9 mouse cellular contexts compared by ENCODE assay signal in genomic region chr15:79281389-79281788, GRCm38 (mm10). TPM values are rescaled to one million over a fixed set of nuclear protein-coding genes. Genes with fewer than 3 reads are reported as not detected.
A peak's percentile ranks its signal among the peaks of the same experiment; 100 is the strongest.
DNase-seq lines count a peak whose midpoint lies in the region; ATAC-seq and TF ChIP-seq lines count a peak whose summit lies in the region.
"Had no signal": no experiment of that assay in that cellular context is flagged by ENCODE, and none has a peak within 500 bp of the region (broad histone marks: within the 10 kb centered on the region; RNA-seq: fewer than 3 reads in every experiment).

No protein-coding gene starts in this region.

- H3K79me2 ChIP-seq in MEL (ENCODE audit: control insufficient read depth, insufficient read depth, low read length, poor library complexity), result no peaks in the 10 kb centered on the region

- TF ChIP-seq POLR2A in MEL (IDR thresholded peaks at IDR 0.05; ENCODE audit: control insufficient read depth in 1 of 2, insufficient read depth in 1 of 2, low read depth in 1 of 2, low read length in 2 of 2, poor library complexity in 1 of 2), result peak; percentile 54 to 80; a peak in 2 of 4 replicates

- TF ChIP-seq CTCF in MEL (IDR thresholded peaks at IDR 0.05 in 2 of 3, conservative IDR thresholded peaks at IDR 0.05 in 1 of 3; ENCODE audit: control insufficient read depth in 1 of 3, insufficient read depth in 1 of 3, low read depth in 2 of 3, low read length in 3 of 3, poor library complexity in 1 of 3, severe bottlenecking in 1 of 3), result no peak

- H3K4me1 ChIP-seq in MEL (ENCODE audit: control insufficient read depth in 1 of 2, insufficient read depth in 2 of 2, low read length in 2 of 2), result peaks cover 7 to 14% of the 10 kb centered on the region in 2 experiments; a peak in 3 of 4 replicates
- peaks cover 22% of the 10 kb centered on the region for H3K4me1 ChIP-seq in intestine, embryonic 16.5 days (ENCODE audit: control insufficient read depth, insufficient read depth, low read length)
- H3K4me1 ChIP-seq: limb, embryonic 13.5 days had no signal

- DNase-seq in 3134 (ENCODE audit: extremely low read depth, insufficient read length, low spot score) (peak; percentile 39), MEL (ENCODE audit: low read depth, low spot score) (peak; percentile 98)
- DNase-seq in cerebellum, adult 18-20 months, result no peak
- DNase-seq in kidney, postnatal 25 days, result no peak
- no peak for DNase-seq in gastrocnemius, adult 8-10 months (ENCODE audit: low spot score in 2 of 2)
- no peak for DNase-seq in urinary bladder, postnatal 4 days (ENCODE audit: low spot score in 2 of 2)

- no peak overlapping the region; the same call in 1 of the 2 replicates for H3K4me2 ChIP-seq in intestine, embryonic 16.5 days (ENCODE audit: low read depth, low read length)
- H3K4me2 ChIP-seq: limb, embryonic 13.5 days had no signal

- 50% methylated on average over 1 of the region's 1 CpGs for WGBS in intestine, embryonic 16.5 days

- TF ChIP-seq EP300 in MEL (IDR thresholded peaks at IDR 0.05; ENCODE audit: low read depth in 1 of 2, low read length in 2 of 2), result peak in 1 of 2 experiments; percentile 60; a peak in 2 of 4 replicates

- no peaks in the 10 kb centered on the region for H3K27me3 ChIP-seq in MEL (ENCODE audit: control insufficient read depth in 1 of 2, insufficient read depth in 2 of 2, low read length in 2 of 2)
- no peaks in the 10 kb centered on the region for H3K27me3 ChIP-seq in intestine, embryonic 16.5 days (replicated peaks; ENCODE audit: control insufficient read depth, insufficient read depth, low read length)
- H3K27me3 ChIP-seq: limb, embryonic 13.5 days had no signal

- H3K9me3 ChIP-seq in MEL (replicated peaks; ENCODE audit: insufficient read depth, low read length), result no peaks in the 10 kb centered on the region
- no peaks in the 10 kb centered on the region for H3K9me3 ChIP-seq in intestine, embryonic 16.5 days (ENCODE audit: control insufficient read depth, low read length)

- H3K36me3 ChIP-seq in MEL (ENCODE audit: control insufficient read depth in 1 of 2, insufficient read depth in 2 of 2, low read length in 2 of 2), result peaks cover 0 to 15% of the 10 kb centered on the region in 2 experiments; a peak in 2 of 4 replicates
- H3K36me3 ChIP-seq in intestine, embryonic 16.5 days (ENCODE audit: control insufficient read depth, insufficient read depth, low read length), result no peaks in the 10 kb centered on the region

- no peak for TF ChIP-seq RAD21 in MEL (IDR thresholded peaks at IDR 0.05; ENCODE audit: low read depth, low read length)

- peak; percentile 31 for ATAC-seq in intestine, embryonic 16.5 days
- peak; percentile 92 for ATAC-seq in megakaryocyte progenitor cell, adult 5-6 weeks (replicated peaks; ENCODE audit: poor library complexity)

- H3K9ac ChIP-seq in MEL (ENCODE audit: control insufficient read depth, low read depth, low read length, poor library complexity, severe bottlenecking), result peak overlapping the region; percentile 67
- H3K9ac ChIP-seq in intestine, embryonic 16.5 days (ENCODE audit: low read depth, low read length), result no peak overlapping the region; the same call in 1 of the 2 replicates
- H3K9ac ChIP-seq: limb, embryonic 13.5 days had no signal

- H3K4me3 ChIP-seq in MEL (ENCODE audit: control insufficient read depth in 1 of 2, insufficient read depth in 1 of 2, low read depth in 2 of 2, low read length in 2 of 2), result peak overlapping the region; percentile 32 to 35
- H3K4me3 ChIP-seq in intestine, embryonic 16.5 days (ENCODE audit: low read length), result no peak overlapping the region
- H3K4me3 ChIP-seq: limb, embryonic 13.5 days had no signal

- H3K27ac ChIP-seq in MEL (ENCODE audit: control insufficient read depth, low read depth, low read length), result peak overlapping the region; percentile 94
- peak overlapping the region; percentile 88 for H3K27ac ChIP-seq in intestine, embryonic 16.5 days (ENCODE audit: low read length)
- H3K27ac ChIP-seq: limb, embryonic 13.5 days had no signal

TF ChIP-seq in MEL, 35 proteins besides CTCF, POLR2A, EP300 and RAD21 (continues in another document):
- TF ChIP-seq MYB (IDR thresholded peaks at IDR 0.05; ENCODE audit: low read depth, low read length) (no peak), SIN3A (IDR thresholded peaks at IDR 0.05; ENCODE audit: low read length) (peak; percentile 47; the same call in 1 of the 2 replicates), USF2 (IDR thresholded peaks at IDR 0.05; ENCODE audit: borderline replicate concordance in 1 of 2, insufficient read depth in 1 of 2, low read depth in 1 of 2, low read length in 2 of 2) (no peak), MXI1 (IDR thresholded peaks at IDR 0.05; ENCODE audit: low read depth, low read length) (peak; percentile 25; the same call in 1 of the 2 replicates), TAL1 (IDR thresholded peaks at IDR 0.05; ENCODE audit: low read length) (peak; percentile 60), ELF1 (IDR thresholded peaks at IDR 0.05; ENCODE audit: low read depth, low read length) (peak; percentile 90), CHD2 (IDR thresholded peaks at IDR 0.05; ENCODE audit: low read length) (no peak), USF1 (IDR thresholded peaks at IDR 0.05; ENCODE audit: low read depth, low read length) (no peak), E2F4 (IDR thresholded peaks at IDR 0.05; ENCODE audit: borderline replicate concordance, low read depth, low read length) (no peak), CHD1 (IDR thresholded peaks at IDR 0.05; ENCODE audit: low read depth, low read length) (no peak), JUND (IDR thresholded peaks at IDR 0.05; ENCODE audit: low read depth, low read length) (no peak), KAT2A (conservative IDR thresholded peaks at IDR 0.05; ENCODE audit: low read depth, low read length) (no peak; the same call in 1 of the 2 replicates), UBTF (IDR thresholded peaks at IDR 0.05; ENCODE audit: borderline replicate concordance, insufficient read depth, low read depth, low read length) (no peak), SMC3 (IDR thresholded peaks at IDR 0.05; ENCODE audit: low read depth, low read length) (no peak), TCF12 (IDR thresholded peaks at IDR 0.05; ENCODE audit: low read depth, low read length) (0 out of 2 replicates have a peak, but pooled peaks have one; percentile 27), ZMIZ1 (IDR thresholded peaks at IDR 0.05; ENCODE audit: low read depth, low read length) (peak; percentile 48; the same call in 1 of the 2 replicates), MEF2A (IDR thresholded peaks at IDR 0.05; ENCODE audit: extremely low read depth, insufficient replicate concordance, low read depth, low read length, poor library complexity, severe bottlenecking) (no peak), ZC3H11A (IDR thresholded peaks at IDR 0.05; ENCODE audit: low read depth, low read length) (no peak), MAZ (IDR thresholded peaks at IDR 0.05; ENCODE audit: low read depth, low read length) (peak; percentile 80), NRF1 (IDR thresholded peaks at IDR 0.05; ENCODE audit: insufficient read depth, low read depth, low read length, poor library complexity, severe bottlenecking) (peak; percentile 70), ETS1 (IDR thresholded peaks at IDR 0.05; ENCODE audit: low read depth, low read length) (peak; percentile 53)

RNA-seq across cellular contexts. Expression of gene Baiap2l2, which starts 3.9 kb away (rescaled TPM):
- 1.1 TPM in 1 of 2 replicates, not detected in the other for total RNA-seq in MEL (2012; rRNA removed)
- under 1 TPM in 1 of 2 experiments, not detected in 1; 0.60 TPM for polyA plus RNA-seq in MEL (2012; ENCODE audit: insufficient read depth in 1 of 2, insufficient read length in 2 of 2, low read depth in 1 of 2, low replicate concordance in 2 of 2, missing spikeins in 1 of 2)
- polyA plus RNA-seq in intestine, embryonic 16.5 days (2015; fragmentation: Nextera tagmentation; extraction: Ambion mirVana), result 13.6 and 17.9 TPM in 2 replicates
- total RNA-seq in megakaryocyte progenitor cell, adult 5-6 weeks (2015), result 0.27 and 0.34 TPM in 2 replicates
- not detected in 2 replicates for total RNA-seq in megakaryocyte progenitor cell, adult 5-6 weeks (2017)
- 1 to 10 TPM; 2.6 to 6.1 (median 3.5) TPM for total RNA-seq in gastrocnemius, adult 8-10 months (2022)

RNA-seq across cellular contexts. Expression of gene Slc16a8, which starts 26.8 kb away (rescaled TPM):
- 0.15 TPM in 1 of 2 replicates, not detected in the other for total RNA-seq in MEL (2012; rRNA removed)
- under 1 TPM in 1 of 2 experiments, not detected in 1; 0.47 TPM for polyA plus RNA-seq in MEL (2012; ENCODE audit: insufficient read depth in 1 of 2, insufficient read length in 2 of 2, low read depth in 1 of 2, low replicate concordance in 2 of 2, missing spikeins in 1 of 2)
- 0.07 TPM in 1 of 2 replicates, not detected in the other for polyA plus RNA-seq in intestine, embryonic 16.5 days (2015; fragmentation: Nextera tagmentation; extraction: Ambion mirVana)
- total RNA-seq in megakaryocyte progenitor cell, adult 5-6 weeks (2015), result not detected in 2 replicates
- total RNA-seq in megakaryocyte progenitor cell, adult 5-6 weeks (2017), result not detected in 2 replicates
- under 1 TPM; 0.15 to 0.85 (median 0.16) TPM for total RNA-seq in gastrocnemius, adult 8-10 months (2022)

RNA-seq across cellular contexts. Expression of gene Pla2g6, which starts 46.8 kb away (rescaled TPM):
- total RNA-seq in MEL (2012; rRNA removed), result 11.8 and 12.0 TPM in 2 replicates
- polyA plus RNA-seq in MEL (2012; ENCODE audit: insufficient read depth in 1 of 2, insufficient read length in 2 of 2, low read depth in 1 of 2, low replicate concordance in 2 of 2, missing spikeins in 1 of 2), result 10 to 100 TPM in 1 of 2 experiments, not detected in 1; 24.7 TPM
- polyA plus RNA-seq in intestine, embryonic 16.5 days (2015; fragmentation: Nextera tagmentation; extraction: Ambion mirVana), result 27.1 and 28.3 TPM in 2 replicates
- 6.9 and 8.4 TPM in 2 replicates for total RNA-seq in megakaryocyte progenitor cell, adult 5-6 weeks (2015)
- 6.6 and 6.9 TPM in 2 replicates for total RNA-seq in megakaryocyte progenitor cell, adult 5-6 weeks (2017)
- 10 to 100 TPM; 17.3 to 22.2 (median 18.0) TPM for total RNA-seq in gastrocnemius, adult 8-10 months (2022)

RNA-seq across cellular contexts. Expression of gene Gm49486, which starts 52.2 kb away (rescaled TPM):
- 0.12 and 0.16 TPM in 2 replicates for total RNA-seq in MEL (2012; rRNA removed)
- polyA plus RNA-seq in MEL (2012; ENCODE audit: insufficient read depth in 1 of 2, insufficient read length in 2 of 2, low read depth in 1 of 2, low replicate concordance in 2 of 2, missing spikeins in 1 of 2), result under 1 TPM in 1 of 2 experiments, not detected in 1; 0.46 TPM
- polyA plus RNA-seq in intestine, embryonic 16.5 days (2015; fragmentation: Nextera tagmentation; extraction: Ambion mirVana), result 0.29 and 0.32 TPM in 2 replicates
- 0.22 and 0.46 TPM in 2 replicates for total RNA-seq in megakaryocyte progenitor cell, adult 5-6 weeks (2015)
- total RNA-seq in megakaryocyte progenitor cell, adult 5-6 weeks (2017), result not detected in 2 replicates
- total RNA-seq in gastrocnemius, adult 8-10 months (2022), result under 1 TPM; 0.24 to 0.72 (median 0.36) TPM

RNA-seq across cellular contexts. Expression of gene Pick1, which starts 52.4 kb away (rescaled TPM):
- total RNA-seq in MEL (2012; rRNA removed), result 17.6 and 20.8 TPM in 2 replicates
- polyA plus RNA-seq in MEL (2012; ENCODE audit: insufficient read depth in 1 of 2, insufficient read length in 2 of 2, low read depth in 1 of 2, low replicate concordance in 2 of 2, missing spikeins in 1 of 2), result 10 to 100 TPM in 1 of 2 experiments, not detected in 1; 24.3 TPM
- polyA plus RNA-seq in intestine, embryonic 16.5 days (2015; fragmentation: Nextera tagmentation; extraction: Ambion mirVana), result 51.2 and 56.2 TPM in 2 replicates
- 4.1 and 8.3 TPM in 2 replicates for total RNA-seq in megakaryocyte progenitor cell, adult 5-6 weeks (2015)
- total RNA-seq in megakaryocyte progenitor cell, adult 5-6 weeks (2017), result 8.8 and 9.0 TPM in 2 replicates
- total RNA-seq in gastrocnemius, adult 8-10 months (2022), result 10 to 100 TPM; 30.0 to 34.8 (median 32.4) TPM

Comparison
In these comparisons a context has a peak if more than half of its experiments do, and no peak if none do; other contexts are left out.
1. DNase-seq: peak in 3134 (single experiment) and MEL (single experiment); none in cerebellum, adult 18-20 months (0 of 2), kidney, postnatal 25 days (0 of 2), gastrocnemius, adult 8-10 months (0 of 2) and urinary bladder, postnatal 4 days (0 of 2).